Mouse (Mus musculus): Measurements from ENCODE around the gene Pklr.

GRCm38 (mm10) chr3:89129908-89130307 lies 6.0 kb upstream of the Pklr start:
- TF ChIP-seq POLR2A (IDR thresholded peaks at IDR 0.05; ENCODE audit: control insufficient read depth, extremely low read depth, insufficient read depth, low read length, poor library complexity) (no peak), CTCF (IDR thresholded peaks at IDR 0.05; ENCODE audit: borderline replicate concordance, control insufficient read depth, extremely low read depth, insufficient read depth, low read length, poor library complexity) (no peak)

All from thymus, adult 2 months (tissue).